ENCODE assay signal across 12 mouse cellular contexts in genomic region chr2:167281461-167281860, GRCm38 (mm10). TPM values are rescaled to one million over a fixed set of nuclear protein-coding genes. Genes with fewer than 3 reads are reported as not detected.
A peak's percentile ranks its signal among the peaks of the same experiment; 100 is the strongest.
DNase-seq lines count a peak whose midpoint lies in the region; ATAC-seq lines count a peak whose summit lies in the region.
"Had no signal": no experiment of that assay in that cellular context is flagged by ENCODE, and none has a peak within 500 bp of the region (broad histone marks: within the 10 kb centered on the region; RNA-seq: fewer than 3 reads in every experiment).

No protein-coding gene starts in this region.

- no peak overlapping the region for H3K4me3 ChIP-seq in midbrain, embryonic 14.5 days (replicated peaks; ENCODE audit: low read depth, low read length)
- H3K4me3 ChIP-seq: heart, adult 2 months; hindbrain, embryonic 13.5 days; limb, embryonic 15.5 days had no signal

- no peak overlapping the region for H3K4me2 ChIP-seq in midbrain, embryonic 14.5 days (ENCODE audit: low read length)
- H3K4me2 ChIP-seq: hindbrain, embryonic 13.5 days; limb, embryonic 15.5 days had no signal

- ATAC-seq in midbrain, embryonic 14.5 days (ENCODE audit: low FRiP score, low TSS enrichment): no peak

- 92% methylated on average over 13 of the region's 13 CpGs for WGBS in midbrain, embryonic 14.5 days

- H3K9me3 ChIP-seq in midbrain, embryonic 14.5 days (ENCODE audit: control insufficient read depth, low read length): no peaks in the 10 kb centered on the region
- H3K9me3 ChIP-seq: hindbrain, embryonic 13.5 days; limb, embryonic 15.5 days had no signal

- H3K27me3 ChIP-seq in midbrain, embryonic 14.5 days (ENCODE audit: control insufficient read depth, insufficient read depth, low read length): no peaks in the 10 kb centered on the region
- H3K27me3 ChIP-seq: hindbrain, embryonic 13.5 days had no signal

- no peaks in the 10 kb centered on the region for H3K36me3 ChIP-seq in midbrain, embryonic 14.5 days (ENCODE audit: control insufficient read depth, insufficient read depth, low read length)
- H3K36me3 ChIP-seq: hindbrain, embryonic 13.5 days; limb, embryonic 15.5 days had no signal

- DNase-seq in frontal cortex, postnatal 25 days (ENCODE audit: low spot score in 2 of 2): peak; percentile 1 to 2
- DNase-seq in frontal cortex, postnatal 36 days (ENCODE audit: low spot score in 2 of 2): no peak
- peak; percentile 1 for DNase-seq in layer of hippocampus, adult 9-11 months
- no peak for DNase-seq in layer of hippocampus, adult 9-10 months (ENCODE audit: low spot score)
- DNase-seq in thymus, postnatal 4 days: peak; percentile 9
- no peak for DNase-seq in thymus, postnatal 25 days
- DNase-seq in urinary bladder, postnatal 25 days (ENCODE audit: low spot score): peak; percentile 2
- DNase-seq in midbrain, embryonic 14.5 days: no peak
- DNase-seq: retina, postnatal 1 day had no signal

- H3K27ac ChIP-seq in midbrain, embryonic 14.5 days (replicated peaks; ENCODE audit: low read depth, low read length): no peak overlapping the region
- H3K27ac ChIP-seq: heart, adult 2 months; hindbrain, embryonic 13.5 days; limb, embryonic 15.5 days had no signal

- H3K9ac ChIP-seq in midbrain, embryonic 14.5 days (replicated peaks; ENCODE audit: low read length): no peak overlapping the region
- H3K9ac ChIP-seq: hindbrain, embryonic 13.5 days; limb, embryonic 15.5 days had no signal

- H3K4me1 ChIP-seq in midbrain, embryonic 14.5 days (ENCODE audit: control insufficient read depth, insufficient read depth, low read length): no peaks in the 10 kb centered on the region
- H3K4me1 ChIP-seq: hindbrain, embryonic 13.5 days had no signal

RNA-seq across cellular contexts. Expression of gene Ptgis, which starts 41.1 kb away (rescaled TPM):
- polyA plus RNA-seq in midbrain, embryonic 14.5 days (2014; fragmentation: Nextera tagmentation; extraction: Ambion mirVana): 2.2 and 5.3 TPM in 2 replicates

Comparison
In these comparisons a context has a peak if more than half of its experiments do, and no peak if none do; other contexts are left out.
1. DNase-seq: peak in frontal cortex, postnatal 25 days (2 of 2), layer of hippocampus, adult 9-11 months (single experiment), thymus, postnatal 4 days (single experiment) and urinary bladder, postnatal 25 days (single experiment); none in frontal cortex, postnatal 36 days (0 of 2), layer of hippocampus, adult 9-10 months (single experiment), thymus, postnatal 25 days (single experiment) and midbrain, embryonic 14.5 days (single experiment).